Mouse (Mus musculus) urinary bladder, postnatal 25 days (tissue): ENCODE data around the gene Ppm1m.
A peak's percentile ranks its signal among the peaks of the same experiment; 100 is the strongest.

Experiments used
- DNase-seq: peaks from one replicate; pipeline ENCODE4 v3.0.0; 2022; ENCODE audit warnings: low spot score

Gene Ppm1m

GRCm38 (mm10) chr9:106220894-106221523, 21.5 kb upstream of the Ppm1m start:
- DNase-seq, result no peak

- no peak for DNase-seq
Measured at GRCm38 (mm10) chr9:106216971-106217370, 17.4 kb upstream of the Ppm1m start.

- no peak for DNase-seq
Measured at GRCm38 (mm10) chr9:106215341-106216125, 16.0 kb upstream of the Ppm1m start.

DNA sequence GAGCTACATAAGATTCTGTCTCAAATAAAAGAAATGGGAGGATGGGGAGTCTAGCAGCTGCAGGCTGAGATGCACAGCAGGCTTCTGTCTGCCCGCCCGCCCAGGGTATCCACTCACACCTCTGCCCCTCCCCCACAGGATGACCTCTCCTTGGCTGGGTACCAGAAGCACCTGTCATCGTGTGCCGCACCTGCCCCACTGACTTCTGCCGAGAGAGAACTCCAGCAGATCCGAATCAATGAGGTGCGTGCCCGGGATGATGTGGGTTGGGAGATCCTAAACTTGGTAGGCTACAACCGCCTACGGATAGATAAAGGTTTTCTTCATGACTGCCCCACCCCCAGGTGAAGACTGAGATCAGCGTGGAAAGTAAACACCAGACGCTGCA, 13.0 kb upstream of the Ppm1m start:
- DNase-seq, result no peak

DNA sequence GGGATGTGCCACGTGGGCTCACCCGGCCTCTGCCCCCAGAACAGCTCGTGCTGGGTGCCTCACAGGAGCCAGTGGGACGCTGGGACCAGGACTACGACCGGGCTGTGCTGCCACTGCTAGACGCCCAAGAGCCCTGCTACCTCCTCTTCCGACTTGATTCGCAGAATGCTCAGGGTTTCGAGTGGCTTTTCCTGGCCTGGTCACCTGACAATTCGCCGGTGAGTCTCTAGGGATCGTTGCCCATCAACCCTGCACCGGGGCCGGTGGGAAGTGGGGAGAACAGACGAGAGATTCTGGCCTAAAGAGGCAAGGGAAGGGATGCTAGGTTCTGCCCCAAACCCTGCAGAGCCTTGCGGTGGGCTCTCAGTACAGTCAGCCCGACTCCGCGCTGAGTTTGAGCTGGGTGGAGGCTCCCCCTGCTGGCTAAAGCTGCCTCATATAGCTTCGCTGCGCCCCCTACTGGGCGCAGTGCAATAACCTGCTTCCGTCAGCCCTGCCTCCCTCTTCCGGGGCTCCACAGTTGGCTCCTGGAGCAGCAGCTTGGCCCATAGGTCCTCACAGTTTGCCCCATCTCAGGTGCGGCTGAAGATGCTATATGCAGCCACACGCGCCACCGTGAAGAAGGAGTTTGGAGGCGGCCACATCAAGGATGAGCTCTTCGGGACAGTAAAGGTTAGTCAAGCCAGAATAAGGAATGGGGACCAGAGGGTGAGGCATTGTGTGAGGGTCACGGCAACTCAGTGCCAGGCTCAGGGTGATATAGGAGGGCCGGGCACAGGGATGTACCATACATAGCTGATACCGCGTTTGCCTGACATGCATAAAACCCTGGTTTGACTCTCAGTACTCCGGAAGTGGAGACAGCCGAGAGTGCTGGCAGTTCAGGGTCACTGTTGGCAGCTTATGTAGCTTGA, 12.4 kb upstream of the Ppm1m start:
- DNase-seq, result peak; percentile 80

DNA sequence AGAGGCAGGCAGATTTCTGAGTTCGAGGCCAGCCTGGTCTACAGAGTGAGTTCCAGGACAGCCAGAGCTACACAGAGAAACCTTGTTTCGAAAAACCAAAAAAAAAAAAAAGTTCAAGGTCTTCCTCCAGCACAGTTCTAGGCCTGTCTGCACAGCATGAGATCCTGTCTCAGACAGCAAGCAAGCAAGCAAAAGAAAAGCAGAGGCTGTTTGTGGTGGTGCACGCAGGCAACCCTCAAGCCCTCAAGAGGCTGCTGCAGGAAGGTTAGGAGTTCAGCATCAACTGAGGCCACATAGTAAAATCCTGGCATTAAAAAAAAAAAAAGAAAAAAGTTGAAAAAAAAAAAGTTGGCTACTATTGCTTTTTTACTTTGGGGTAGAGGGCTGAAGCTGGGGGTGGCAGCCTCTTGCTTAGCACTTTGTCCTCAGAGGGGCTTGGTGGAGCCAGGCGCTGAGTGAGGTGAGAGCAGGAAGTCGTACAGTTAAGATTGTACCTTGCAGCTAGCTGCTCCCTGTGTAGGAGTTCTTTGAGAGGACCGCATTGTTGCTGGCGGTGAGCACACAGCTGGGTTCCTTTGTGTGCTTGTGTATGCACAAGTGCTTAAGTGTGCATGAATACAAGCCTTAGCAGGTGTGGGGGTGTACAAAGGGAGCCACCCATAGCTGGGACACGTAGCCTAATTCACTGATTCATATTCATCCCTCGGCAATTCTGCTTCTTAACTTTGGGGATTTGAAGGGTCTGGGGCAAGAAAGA, 11.5 kb upstream of the Ppm1m start:
- no peak for DNase-seq

GRCm38 (mm10) chr9:106209954-106210353, 10.4 kb upstream of the Ppm1m start:
- DNase-seq, result no peak

GRCm38 (mm10) chr9:106208181-106208580, 8.6 kb upstream of the Ppm1m start:
- no peak for DNase-seq

DNA sequence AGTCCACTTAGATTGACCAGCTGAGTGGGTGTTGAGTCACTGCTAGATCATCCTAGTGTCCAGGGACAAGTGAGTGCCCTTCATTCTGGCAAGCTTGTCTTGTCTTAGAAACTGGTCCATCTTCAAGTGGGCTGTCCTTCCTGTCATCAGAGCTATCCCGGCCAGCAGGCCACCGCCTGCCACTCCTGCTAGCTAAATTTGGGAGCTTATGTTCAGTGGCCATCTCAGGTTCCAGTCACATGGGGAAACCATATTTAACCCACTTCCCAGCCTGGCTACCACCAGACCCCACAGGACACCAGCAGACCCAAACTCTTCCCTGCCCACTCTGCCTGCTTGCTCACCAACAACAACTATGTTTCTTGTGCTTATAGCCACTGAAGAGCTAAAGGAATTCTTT, 7.0 kb upstream of the Ppm1m start:
- DNase-seq, result no peak

DNA sequence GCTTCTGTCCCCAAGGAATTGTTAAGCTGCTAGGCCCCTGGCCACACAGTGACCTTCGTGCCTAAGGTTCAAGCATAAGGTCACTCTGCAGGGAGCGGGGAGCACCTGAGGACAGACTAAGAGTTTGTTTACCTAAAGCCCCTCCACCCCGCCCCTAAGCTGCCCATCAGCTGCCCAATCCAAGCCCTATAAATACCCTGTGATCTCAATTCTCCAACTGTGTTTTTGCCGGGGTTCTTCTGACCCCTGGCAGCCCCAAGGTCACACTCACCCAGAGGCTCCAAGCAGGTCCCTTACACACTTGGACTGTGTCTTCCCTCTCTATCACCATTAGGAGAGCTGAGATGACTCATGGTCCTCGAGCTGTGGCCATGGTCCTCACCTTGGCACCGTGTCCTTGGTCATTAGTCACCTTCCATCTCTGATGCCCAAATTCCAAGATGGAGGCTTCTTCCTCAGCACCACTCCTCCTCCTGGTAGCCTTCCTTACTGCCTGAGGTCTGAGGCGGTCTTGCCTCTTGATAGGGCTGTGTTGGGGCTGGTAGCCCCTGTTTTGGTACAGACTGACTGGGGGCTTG, 6.3 kb upstream of the Ppm1m start:
- DNase-seq, result no peak

DNA sequence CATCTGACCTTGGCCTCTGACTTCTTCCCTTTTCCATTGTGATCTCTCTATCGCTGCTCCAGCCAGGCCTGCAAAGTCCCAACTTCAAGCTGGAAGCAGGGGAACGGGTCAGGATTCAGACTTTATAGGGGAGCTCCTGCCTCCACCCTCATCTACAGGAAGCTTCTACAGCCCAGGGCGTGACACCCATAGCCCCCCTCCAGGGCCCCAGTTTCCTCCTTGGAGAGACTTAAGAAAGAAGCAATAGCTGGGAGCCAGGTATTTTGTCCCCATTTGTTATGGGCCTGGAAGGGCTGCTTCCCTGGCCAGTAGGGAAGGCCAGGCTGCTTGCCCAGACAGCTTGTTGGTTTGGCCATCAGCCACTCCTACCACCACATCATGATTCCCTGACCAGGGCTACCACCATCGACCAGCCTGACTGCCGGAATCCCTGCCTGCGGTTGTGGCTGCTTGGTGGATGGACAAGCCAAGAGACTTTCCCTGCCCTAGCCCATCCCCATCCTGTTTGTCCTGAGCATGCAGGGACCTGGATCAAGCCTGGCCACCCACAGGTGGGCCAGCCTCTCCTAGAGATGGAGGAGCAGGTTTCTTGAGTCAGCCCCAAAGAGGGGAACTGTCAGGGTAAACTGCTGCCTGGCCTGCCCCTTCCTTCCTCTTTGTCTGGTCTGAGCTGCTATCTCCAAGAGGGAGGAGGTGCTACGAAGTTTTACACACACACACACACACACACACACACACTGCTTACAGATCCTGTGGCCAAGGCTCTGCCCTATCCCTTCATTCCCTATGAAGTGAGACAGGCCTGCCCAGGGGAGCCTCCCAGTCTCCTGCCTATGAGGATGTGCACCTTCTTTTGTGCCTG, 4.7 kb upstream of the Ppm1m start:
- DNase-seq, result no peak

- DNase-seq, result peak; percentile 91
Measured at GRCm38 (mm10) chr9:106202819-106203636, 3.5 kb upstream of the Ppm1m start, which contains the start of gene Twf2. Gene Twf2 (plus strand): TSS chr9:106203108.

GRCm38 (mm10) chr9:106201895-106202294, 2.3 kb upstream of the Ppm1m start:
- DNase-seq, result no peak

DNA sequence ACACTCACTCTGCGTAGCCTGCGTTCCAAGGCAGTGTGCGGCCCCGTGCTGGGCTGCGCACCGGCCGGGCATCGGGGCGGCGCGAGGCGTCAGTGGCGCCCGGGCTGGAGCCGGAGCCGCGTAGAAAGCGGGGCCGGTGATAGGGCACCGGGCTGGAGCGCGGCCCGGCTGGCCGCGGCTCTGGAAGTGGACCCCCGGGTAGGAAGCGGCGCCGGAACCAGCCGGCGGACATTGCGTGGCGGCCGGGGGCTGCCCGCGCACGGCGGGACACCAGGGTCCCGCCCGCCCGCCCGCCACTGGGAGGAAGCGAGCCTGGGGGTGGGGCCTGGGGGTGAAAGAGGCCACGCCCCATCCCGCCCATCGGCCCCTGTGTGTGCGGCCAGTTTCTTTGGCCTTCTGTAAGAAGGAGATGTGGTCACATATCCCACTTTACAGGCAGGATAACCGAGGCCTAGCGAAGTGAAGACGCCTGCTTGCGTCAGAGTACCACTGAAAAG, 536 bp downstream of the Ppm1m start:
- DNase-seq, result peak; percentile 66

- DNase-seq, result no peak
Measured at GRCm38 (mm10) chr9:106197732-106198131, 1.8 kb downstream of the Ppm1m start.

DNA sequence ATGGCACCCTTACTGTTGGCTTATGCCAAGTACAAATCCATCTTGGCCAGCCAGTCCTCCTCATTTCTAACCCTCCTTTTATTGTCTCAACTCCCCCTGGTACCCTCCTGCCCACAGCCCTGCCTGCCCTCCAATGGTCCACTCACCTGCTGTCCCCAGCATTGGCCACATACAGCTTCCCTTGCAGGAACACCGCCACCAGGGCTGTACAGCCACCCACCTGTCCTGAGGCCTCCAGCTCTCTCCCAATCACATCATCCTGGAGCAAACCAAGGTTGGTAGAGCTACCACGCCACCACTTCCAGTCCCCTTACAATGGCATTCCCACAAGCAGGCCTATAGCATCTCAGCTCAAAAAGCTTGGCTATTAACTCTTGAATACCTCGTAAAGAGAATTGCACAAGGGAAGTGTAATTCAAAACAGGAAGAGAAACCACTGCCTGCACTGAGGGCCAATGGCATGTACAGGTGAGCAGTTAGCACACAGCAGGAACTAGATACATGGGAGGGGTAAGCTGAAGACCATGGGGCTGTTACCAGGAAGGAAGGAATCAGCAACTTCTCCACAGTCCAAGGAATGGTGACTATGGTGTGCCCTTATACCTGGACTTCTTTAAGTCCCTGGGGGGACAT, 2.3 kb downstream of the Ppm1m start:
- DNase-seq, result no peak

DNA sequence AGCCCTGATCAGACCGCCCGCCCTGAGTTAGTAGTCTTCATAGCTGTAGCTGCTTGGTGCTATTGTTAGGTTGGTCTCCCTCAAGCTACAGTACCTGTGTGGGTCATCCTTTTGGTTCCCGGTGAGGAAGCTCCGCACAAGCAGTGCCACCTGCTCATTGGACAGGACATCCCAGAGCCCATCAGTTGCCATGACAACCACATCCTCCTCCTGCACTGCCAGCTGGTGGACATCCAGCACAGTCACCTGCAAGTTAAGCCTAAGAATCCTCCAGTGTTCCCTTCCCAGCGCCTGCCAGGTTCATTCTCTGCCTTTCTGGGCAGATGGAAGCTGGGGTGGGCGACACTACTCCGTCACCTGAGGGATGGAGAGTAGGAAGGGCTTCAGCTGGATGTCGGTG, 3.9 kb downstream of the Ppm1m start:
- DNase-seq, result no peak

DNA sequence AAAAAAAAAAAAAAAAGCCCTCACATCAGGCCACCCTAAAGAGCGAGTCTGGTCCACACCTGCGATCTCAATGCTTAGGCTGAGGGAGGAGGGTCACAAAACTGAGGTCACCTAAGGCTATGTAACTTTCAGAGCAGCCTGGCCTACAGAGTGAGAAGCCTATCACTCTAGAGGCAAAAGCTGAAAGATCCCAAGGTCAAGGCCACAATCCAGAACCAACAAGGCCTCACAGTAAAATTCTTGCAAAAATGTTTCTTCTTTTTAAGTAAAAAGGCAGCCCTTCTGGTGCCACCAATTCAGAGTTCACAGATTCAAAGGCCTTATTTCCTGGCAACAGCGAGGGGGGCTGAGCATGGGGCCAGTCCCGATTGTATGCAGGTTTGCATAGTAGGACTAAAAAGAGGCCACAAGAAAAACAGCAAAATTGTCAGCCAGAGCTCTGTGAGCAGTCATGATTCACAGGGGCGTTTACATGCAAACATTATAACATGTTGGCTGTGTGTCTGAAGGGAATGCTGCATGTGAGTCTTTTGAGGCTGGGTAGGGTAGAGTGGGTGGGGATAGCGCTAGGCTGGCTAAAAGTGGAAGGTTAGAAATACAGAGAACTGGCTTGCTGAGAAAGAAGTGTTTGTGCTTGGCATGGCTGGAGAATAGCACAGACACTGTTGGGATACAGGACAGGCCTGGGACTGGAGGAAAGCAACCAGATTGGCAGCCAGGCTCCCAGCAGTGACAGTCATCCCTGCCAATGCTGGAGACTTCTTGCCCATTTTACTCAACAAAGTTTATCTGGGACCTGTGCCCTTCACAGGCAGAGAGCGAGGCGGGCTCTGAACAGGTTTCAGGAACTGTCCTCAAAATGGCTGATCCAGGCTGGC, 5.4 kb downstream of the Ppm1m start:
- no peak for DNase-seq
